Mouse (Mus musculus): Measurements from ENCODE around the gene Amn.

DNA sequence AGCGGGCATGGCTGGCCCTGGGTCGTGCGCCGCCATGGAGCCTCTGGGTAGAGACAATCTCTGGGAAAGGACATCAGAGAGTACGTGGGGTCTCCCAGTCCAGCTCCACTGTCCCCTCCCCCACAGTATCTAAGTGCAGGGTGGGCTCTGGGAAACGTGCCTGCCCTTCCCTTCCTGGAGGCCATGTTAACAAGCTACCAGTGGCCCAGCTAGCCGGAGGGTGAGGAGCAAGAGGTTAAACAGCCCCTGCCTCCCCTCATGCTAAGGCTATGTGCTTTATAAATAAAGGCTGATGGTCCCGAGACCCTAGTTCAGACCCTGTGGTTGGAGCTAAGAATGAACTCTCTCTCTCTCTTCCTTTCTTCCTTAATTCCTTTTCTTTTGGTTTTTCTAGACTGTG is 1.1 kb downstream of the Amn start:
- TF ChIP-seq CTCF (IDR thresholded peaks at IDR 0.05; ENCODE audit: borderline replicate concordance, control insufficient read depth, extremely low read depth, insufficient read depth, low read length, poor library complexity), result no peak
- no peak for TF ChIP-seq POLR2A (IDR thresholded peaks at IDR 0.05; ENCODE audit: control insufficient read depth, extremely low read depth, insufficient read depth, low read length, poor library complexity)

Measured in thymus, adult 2 months (tissue).